Mouse (Mus musculus) CD8-positive naive resting alpha-beta T cell, adult 2 months (primary cell): Measurements from ENCODE around the gene Tmem259.
A peak's percentile ranks its signal among the peaks of the same experiment; 100 is the strongest.

Experiments
- DNase-seq, 2 experiments: peaks; one replicate each; pipeline ENCODE4 v3.0.0; 2022; ENCODE audit warnings: low read depth in 2 of 2, low spot score in 2 of 2

Gene Tmem259

DNA sequence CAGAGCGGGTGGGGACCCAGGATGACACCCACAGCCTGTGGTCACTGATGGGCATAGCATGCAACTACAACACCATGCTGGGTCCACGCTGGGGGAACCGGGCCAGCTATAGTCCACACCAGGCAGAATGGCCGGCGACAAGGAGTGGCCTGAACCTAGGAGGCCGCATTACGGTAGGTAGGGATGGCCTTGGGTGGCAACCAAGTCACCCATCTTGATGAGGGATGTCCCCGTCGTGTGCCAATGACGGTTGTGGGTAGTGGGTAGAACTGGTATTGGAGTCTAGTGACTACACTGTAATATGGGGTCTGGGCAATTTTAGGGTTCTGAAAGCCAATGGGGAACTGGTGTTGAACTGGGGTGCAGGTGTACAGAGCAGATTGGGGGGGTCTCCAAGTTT, 32.8 kb upstream of the Tmem259 start:
- no peak for DNase-seq

DNA sequence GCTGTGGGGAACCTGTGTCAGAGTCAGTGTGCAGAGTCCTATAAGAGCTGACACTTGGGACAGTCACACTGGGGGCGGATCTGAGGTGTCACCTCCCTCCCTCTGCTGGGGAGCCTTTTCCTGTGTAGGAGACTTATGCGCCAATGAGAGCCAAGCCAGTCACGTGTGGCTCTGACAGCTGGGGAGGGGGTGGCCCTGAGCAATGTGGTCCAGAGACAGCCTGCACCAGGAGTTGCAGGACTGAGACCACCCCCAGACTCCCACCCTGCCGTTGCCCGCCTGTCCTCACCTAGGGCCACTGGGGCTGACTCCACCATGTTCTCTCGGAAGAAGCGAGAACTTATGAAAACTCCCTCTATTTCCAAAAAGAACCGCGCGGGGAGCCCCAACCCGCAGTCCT, 32.4 kb upstream of the Tmem259 start, which contains the start of gene Arhgap45:
TSS of gene Arhgap45 (plus strand) at position 143 of the 400 bp plus-strand sequence.
- DNase-seq: peak; percentile 72 to 83

DNA sequence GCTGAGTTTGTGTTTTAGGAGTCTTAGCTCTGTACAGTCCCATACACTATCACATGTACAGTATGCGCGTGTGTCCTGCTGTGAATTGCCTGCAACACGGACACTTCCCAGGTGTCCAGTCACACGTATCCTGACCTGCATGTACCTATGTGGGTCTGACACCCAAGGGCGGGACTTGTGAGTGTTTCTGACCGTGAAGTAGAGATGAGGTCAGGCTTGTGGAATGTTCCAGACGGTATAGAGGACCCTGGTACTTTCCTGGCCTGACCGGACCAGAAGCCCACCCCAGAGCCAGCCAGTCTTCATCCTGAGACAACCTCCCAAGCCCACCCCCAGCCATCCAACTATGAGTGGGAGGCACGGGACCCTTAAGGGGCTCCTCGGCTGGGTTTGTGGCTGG, 31.5 kb upstream of the Tmem259 start:
- no peak for DNase-seq

DNA sequence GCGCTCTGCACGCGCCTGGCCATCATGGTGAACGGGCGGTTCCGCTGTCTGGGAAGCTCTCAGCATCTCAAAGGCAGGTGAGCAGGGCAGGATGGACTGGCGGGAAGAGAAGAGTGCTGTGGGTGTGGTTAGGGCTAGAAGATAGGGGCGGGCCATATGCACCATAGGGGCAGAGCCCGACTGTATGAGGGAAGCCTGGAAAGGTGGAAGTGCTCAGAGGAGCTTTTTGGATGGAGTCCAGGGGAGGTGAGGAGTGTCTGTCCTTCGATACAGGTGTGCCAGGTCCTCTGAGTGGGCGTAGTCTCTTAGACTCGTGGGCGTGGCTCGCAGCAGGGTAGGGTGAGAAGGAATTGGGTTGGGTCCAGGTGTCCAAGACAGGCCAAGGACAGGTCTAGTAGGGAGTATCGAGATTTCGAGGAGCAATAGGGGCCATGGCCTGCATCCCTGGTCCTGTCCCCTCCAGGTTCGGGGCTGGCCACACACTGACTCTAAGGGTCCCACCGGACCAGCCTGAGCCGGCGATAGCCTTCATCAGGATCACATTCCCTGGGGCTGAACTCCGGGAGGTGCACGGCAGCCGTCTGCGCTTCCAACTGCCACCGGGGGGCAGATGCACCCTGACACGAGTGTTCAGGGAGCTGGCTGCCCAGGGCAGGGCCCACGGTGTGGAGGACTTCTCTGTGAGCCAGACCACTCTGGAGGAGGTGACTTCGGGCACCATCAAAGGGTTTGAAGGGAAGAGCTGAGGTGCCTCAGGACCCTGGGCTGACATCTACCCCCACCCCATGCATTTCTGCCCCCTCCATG, 30.6 kb upstream of the Tmem259 start:
- DNase-seq: no peak

DNA sequence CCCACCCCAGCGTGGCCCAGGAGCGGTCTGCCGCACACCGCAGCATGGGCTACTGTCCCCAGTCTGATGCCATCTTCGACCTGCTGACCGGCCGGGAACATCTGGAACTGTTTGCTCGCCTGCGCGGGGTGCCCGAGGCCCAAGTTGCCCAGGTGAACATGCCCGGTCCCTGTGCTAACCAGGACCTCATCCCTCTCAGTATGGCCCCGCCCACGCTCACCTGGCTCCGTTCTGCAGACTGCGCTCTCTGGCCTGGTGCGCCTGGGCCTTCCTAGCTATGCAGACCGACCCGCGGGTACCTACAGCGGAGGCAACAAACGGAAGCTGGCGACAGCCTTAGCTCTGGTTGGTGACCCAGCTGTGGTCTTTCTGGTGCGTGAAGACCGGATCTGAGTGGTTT, 29.5 kb upstream of the Tmem259 start:
- no peak for DNase-seq

DNA sequence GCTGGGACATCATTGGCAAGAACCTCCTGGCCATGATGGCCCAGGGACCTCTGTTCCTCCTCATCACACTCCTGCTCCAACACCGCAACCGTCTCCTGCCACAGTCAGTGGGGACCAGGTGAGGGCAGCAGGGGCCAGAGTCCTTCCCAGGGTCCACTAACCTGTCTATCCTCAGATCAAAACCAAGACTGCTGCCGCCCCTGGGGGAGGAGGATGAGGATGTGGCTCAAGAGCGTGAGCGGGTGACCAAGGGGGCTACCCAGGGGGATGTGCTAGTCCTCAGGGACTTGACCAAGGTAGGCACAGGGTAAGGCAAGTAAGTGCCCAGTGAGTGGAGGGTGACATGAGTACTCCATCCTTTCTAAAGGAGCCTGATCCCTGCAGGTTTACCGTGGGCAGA, 27.6 kb upstream of the Tmem259 start:
- no peak for DNase-seq

DNA sequence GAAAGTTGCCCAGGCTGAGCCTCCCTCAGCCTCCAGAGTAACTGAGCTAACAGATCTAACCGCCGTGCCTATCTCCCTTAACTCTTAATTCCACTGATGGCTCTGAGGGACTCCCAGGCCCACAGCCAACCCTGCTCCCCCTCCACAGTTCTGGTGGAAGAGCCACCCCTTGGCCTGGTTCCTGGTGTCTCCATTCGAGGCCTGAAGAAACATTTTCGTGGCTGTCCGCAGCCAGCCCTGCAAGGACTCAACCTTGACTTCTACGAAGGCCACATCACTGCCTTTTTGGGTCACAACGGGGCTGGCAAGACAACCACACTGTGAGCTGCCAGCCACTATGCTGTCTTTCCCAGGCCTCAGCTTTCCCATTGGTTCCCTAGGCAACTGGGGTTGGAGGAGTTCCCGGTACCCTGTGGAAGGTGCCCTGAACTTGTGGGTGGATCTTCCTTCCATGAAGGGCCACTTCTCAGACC, 20.1 kb upstream of the Tmem259 start:
- DNase-seq: no peak

- DNase-seq: no peak
Observed at GRCm38 (mm10) chr10:80003374-80004232, 19.5 kb upstream of the Tmem259 start.

GRCm38 (mm10) chr10:80002829-80003228, 18.7 kb upstream of the Tmem259 start:
- no peak for DNase-seq

- DNase-seq: no peak
Observed at GRCm38 (mm10) chr10:80001945-80002344, 17.8 kb upstream of the Tmem259 start.

DNA sequence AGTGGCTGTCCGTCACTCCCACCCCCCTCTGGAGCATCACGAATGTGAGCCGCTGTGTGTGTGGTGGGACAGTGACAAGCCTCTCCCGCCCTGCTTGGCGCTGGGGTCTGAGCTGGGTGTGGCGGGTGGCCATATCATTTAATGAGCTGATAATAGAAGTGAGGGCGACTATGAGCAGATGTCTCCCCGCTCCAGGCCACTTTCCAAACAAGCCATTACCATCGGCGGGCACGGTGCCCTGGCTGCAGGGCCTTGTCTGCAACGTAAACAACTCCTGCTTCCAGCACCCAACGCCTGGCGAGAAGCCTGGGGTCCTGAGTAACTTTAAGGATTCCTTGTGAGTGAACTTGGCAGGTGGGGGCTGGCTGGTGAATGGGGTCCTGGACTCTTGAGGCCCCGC, 13.7 kb upstream of the Tmem259 start:
- DNase-seq: no peak

DNA sequence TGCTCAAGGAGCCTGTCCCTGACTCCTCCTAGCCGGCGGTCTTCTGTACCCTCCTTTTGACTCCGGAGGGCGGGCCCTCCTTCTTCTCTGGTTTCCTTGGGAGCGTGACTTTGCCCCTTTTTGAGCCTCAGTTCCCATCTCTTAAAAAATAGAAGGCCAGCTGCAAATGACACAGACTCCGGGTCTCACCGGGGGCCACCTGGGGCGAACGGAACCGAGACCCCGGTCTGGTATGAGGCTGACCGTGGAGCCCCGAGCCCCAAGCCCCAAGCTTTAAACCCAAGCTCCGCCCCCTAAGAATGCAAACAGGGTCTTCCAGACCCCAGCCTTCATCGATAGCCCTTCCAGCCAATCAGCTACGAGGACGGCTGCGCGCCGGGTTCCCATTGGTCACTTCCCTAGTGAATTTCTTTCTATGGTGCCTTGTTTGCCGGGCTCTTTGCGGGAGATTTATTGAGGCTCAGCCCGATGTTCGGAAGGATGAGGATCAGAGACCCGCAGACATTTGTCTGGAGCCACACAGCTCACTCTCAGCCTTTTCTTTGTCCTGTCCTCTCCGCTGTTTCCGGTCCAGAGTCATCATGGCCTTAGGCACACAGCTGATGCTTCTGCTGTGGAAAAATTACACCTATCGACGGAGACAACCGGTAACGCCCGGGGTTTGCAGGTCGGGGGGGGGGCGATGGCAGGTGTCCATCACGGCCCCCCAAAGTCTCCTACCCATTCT, 13.1 kb upstream of the Tmem259 start:
- DNase-seq: no peak

DNA sequence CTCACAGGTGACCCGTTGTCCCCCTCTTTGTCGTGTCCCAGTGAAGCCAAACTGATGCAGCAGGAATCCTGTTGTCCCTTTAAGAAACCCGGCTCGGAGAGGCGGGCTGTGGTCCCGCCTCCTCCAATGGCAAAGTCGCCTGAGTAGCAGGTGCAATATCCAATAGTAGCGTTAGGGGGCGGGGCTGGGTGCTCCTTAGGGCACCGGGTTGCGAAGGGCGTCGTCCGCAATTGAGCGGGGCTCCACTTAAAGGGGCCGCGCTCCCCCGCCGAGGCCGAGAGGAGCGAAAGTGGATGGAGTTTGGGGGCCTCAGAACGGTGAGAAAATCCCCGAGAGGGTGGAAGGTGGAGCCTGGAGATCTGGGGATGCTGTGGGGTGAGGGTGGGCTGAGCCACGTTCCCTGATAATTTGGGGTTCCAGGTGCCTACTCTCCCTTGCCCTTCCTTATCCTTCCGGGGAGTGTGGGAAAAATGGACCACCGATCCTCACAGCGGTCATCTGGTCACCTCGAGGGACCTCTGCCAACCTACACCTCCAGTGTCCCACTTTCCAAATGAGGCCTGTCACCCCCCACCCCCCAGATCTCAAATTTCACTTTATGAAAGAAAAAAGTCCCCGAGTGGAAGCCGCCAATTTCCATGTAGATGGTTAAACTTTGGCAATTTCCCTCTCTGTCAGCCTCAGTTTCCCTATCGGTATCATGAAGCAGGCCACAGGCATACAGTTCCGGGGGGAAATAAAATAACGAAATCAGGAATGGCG, 12.3 kb upstream of the Tmem259 start, which contains the start of gene Abca7:
TSS of gene Abca7 (plus strand) at position 223 of the 762 bp plus-strand sequence.
- DNase-seq: peak; percentile 90 to 94

DNA sequence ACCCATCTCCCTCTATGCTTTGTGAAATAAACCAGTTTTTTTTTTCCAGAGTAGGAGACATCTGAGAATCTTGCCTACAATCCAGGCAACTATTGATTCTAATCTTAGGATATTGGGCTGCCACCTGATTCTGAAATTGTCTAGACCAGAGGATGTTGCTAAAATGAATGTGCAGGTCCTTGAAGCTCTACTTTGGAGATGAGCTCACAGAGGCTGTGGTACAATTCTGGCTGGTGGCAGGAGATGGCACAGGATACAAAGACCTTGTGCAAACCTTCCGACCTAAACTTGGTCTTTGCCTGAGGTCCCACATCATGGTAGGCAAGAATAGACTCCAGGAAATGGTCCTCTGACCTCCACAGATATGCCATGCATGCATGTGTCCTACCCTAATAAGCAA, 11.5 kb upstream of the Tmem259 start:
- no peak for DNase-seq

GRCm38 (mm10) chr10:79994397-79995115, 10.4 kb upstream of the Tmem259 start:
- peak in 1 of 2 experiments; percentile 47 for DNase-seq

DNA sequence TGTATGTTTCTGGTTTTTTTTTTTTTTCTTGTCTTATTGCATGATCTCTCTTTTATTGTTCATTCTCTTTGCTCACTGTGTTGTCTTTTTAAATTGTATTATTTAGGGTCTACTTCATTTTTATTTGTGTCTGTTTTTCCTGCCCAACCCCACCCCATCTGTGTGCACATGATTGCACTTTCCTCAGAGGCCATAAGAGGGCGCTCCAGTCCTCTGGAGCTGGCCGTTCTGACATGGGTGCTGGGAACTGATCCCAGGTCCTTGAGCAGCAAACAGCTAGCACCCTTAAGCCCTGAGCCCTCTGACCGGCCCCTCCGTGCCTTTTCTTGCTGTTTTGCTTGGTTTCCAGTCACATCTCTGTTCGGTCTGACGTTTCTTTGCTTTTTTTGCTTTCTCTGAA, 7.4 kb upstream of the Tmem259 start:
- DNase-seq: no peak

- DNase-seq: no peak
Observed at GRCm38 (mm10) chr10:79991099-79991498, 7.0 kb upstream of the Tmem259 start.

- DNase-seq: no peak
Observed at GRCm38 (mm10) chr10:79989870-79990269, 5.7 kb upstream of the Tmem259 start.

DNA sequence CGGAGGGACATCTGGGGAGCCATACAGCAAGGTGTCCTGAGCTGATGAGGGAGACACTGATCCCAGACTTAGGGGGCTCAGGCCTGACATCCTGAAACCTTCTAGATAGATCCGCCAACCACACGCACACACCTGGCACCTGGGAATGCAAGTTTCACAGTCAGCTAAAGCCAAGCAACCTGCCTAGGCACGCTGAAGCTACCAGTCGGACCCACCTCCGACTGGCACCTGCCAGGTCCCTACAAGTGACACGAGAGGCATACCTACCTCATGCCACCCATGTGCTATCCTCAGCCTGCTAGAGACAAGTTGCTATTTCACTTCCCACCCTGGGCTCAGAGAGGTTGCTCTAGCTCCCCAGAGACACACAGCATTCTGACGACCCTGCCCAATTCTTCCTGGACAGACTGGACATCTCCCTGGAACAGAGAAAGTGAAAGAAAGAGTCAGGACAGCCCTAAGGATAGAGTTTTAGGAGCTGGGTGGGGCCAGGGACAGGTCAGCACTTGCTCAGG, 5.2 kb upstream of the Tmem259 start:
- peak in 1 of 2 experiments; percentile 14 for DNase-seq
